Mouse (Mus musculus): ENCODE measurements around the gene Prkci.

Gene Prkci

GRCm38 (mm10) chr3:30994859-30995258 is 688 bp upstream of the Prkci start:
- no peak for DNase-seq (ENCODE audit: low read depth, low spot score)

GRCm38 (mm10) chr3:30995899-30996687 is 546 bp downstream of the Prkci start:
- DNase-seq (ENCODE audit: low read depth, low spot score): no peak

- no peak for DNase-seq (ENCODE audit: low read depth, low spot score)
Observed at GRCm38 (mm10) chr3:30996688-30997014, 1.1 kb downstream of the Prkci start.

GRCm38 (mm10) chr3:30999401-31000017 is 4.0 kb downstream of the Prkci start:
- no peak for DNase-seq (ENCODE audit: low read depth, low spot score)

- DNase-seq (ENCODE audit: low read depth, low spot score): no peak
Observed at GRCm38 (mm10) chr3:31000018-31000407, 4.5 kb downstream of the Prkci start.

- DNase-seq (ENCODE audit: low read depth, low spot score): no peak
Observed at GRCm38 (mm10) chr3:31001048-31001676, 5.6 kb downstream of the Prkci start.

- DNase-seq (ENCODE audit: low read depth, low spot score): no peak
Observed at GRCm38 (mm10) chr3:31004320-31005209, 9.0 kb downstream of the Prkci start.

- no peak for DNase-seq (ENCODE audit: low read depth, low spot score)
Observed at GRCm38 (mm10) chr3:31014374-31014773, 18.8 kb downstream of the Prkci start.

GRCm38 (mm10) chr3:31015682-31016443 is 20.3 kb downstream of the Prkci start:
- DNase-seq (ENCODE audit: low read depth, low spot score): no peak

DNA sequence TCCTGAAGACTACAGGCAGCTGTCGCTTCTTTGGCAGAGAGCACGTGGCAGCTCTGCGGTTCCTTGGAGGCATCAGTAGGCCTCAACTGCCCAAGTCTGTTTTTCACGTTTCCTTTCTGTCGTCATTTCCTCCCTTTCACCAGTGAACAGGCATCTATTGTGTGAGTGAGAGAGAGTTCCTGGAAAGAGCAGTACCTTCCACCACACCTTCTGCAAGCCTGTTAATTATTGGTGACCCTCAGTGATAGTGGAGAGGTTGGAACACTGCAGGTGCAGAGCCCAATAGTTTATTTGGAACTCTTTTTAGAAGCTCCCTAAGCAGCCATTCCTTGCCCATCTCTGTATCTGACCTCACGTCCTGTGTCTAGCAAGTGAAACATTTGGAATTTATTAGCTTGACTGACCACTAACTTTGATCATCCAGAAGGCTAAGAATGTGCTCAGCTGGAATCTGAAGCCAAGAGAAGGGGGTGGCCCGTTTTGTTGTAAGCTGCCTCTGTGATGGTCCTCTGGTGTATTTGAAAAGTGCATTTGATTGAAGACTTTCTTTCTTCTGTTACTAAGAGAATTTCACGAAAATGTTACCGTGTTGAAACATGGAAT is 21.1 kb downstream of the Prkci start:
- no peak for DNase-seq (ENCODE audit: low read depth, low spot score)

GRCm38 (mm10) chr3:31017652-31018051 is 22.1 kb downstream of the Prkci start:
- DNase-seq (ENCODE audit: low read depth, low spot score): no peak

- DNase-seq (ENCODE audit: low read depth, low spot score): no peak
Observed at GRCm38 (mm10) chr3:31019287-31019686, 23.7 kb downstream of the Prkci start.

DNA sequence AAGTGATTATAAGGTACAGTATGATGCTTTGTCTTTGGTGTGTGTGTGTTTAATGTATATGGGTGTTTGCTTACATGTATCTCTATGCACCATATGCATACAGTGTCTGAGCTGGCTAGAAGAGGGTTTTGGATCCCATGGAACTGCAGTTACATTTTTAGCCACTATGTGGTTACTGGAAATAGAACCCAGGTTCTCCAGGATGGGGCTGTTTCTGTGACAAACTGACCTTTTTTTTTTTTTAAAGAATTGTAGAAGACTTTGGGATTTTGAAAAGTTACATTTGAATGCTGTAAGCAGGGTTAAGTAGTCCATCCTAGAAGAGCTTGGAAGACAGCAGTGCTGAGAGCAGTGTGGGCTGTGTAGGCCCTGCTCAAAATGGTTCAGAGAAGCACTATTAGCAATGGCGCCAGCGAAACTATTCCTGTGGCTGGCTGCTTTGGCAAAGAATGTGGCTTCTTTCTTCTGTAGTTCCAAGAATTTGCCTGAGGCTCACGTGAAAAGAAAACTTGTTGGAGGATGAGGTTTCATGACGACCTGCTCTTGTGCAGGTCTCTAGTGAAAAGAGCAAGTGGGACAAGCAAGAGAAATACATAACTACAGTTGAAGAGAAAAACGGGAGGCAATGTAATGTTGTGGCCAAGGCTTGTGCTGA is 24.4 kb downstream of the Prkci start:
- no peak for DNase-seq (ENCODE audit: low read depth, low spot score)

DNA sequence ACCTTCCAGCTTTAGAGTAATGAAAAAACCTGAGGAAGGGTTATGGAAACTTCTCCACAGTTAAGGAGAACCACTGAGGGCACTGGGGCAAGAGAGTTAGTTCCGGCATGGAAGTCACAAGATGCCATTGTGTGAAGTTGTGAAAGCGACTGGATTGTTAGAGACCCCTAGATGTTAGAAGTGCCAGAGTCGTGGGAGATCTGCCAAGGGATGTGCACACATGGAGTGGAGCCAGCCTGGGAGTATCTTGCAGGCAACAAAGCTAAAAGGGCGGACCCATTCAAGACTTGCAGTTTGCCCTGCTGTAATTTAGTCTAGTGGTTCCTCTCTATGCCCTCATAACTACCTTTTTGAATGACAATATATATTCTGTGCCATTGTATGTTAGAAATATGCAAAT is 25.1 kb downstream of the Prkci start:
- DNase-seq (ENCODE audit: low read depth, low spot score): no peak

- no peak for DNase-seq (ENCODE audit: low read depth, low spot score)
Observed at GRCm38 (mm10) chr3:31022895-31023436, 27.4 kb downstream of the Prkci start.

- no peak for DNase-seq (ENCODE audit: low read depth, low spot score)
Observed at GRCm38 (mm10) chr3:31027718-31028117, 32.2 kb downstream of the Prkci start.

DNA sequence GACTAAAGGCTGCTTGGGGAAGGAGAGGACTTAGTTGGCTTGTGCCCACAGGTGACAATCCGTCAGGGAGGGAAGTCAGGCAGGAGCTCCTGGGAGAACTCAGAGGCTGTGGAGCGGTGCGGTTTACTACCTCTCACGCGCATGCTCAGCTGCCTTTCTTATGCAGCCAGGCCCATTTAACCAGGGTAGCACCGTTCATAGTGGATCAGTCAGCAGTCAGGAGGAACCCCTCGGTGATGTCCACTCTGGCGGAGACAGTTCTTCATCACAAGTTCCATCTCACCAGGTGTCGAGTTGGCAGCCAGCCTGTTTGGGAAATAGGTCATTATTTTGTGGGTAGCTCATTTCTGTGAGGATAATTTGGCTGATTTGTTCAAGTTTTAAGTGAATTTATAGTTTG is 36.1 kb downstream of the Prkci start:
- no peak for DNase-seq (ENCODE audit: low read depth, low spot score)

GRCm38 (mm10) chr3:31033644-31034043 is 38.1 kb downstream of the Prkci start:
- DNase-seq (ENCODE audit: low read depth, low spot score): no peak

DNA sequence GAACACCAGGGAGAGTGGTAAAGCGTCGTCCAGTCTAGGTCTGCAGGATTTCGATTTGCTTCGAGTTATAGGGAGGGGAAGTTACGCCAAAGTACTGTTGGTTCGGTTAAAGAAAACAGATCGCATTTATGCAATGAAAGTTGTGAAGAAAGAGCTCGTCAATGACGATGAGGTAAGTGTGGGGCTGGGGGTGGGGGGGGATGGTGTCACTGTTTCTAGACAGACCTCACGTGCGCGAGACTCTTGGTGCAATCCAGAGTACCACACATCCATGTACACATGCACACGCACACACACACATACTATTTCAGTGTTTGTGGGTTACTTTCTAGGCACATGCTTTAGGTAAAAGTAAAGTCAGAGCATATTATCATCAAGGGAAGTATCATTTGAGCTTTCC is 42.3 kb downstream of the Prkci start:
- no peak for DNase-seq (ENCODE audit: low read depth, low spot score)

- no peak for DNase-seq (ENCODE audit: low read depth, low spot score)
Observed at GRCm38 (mm10) chr3:31038689-31039088, 43.1 kb downstream of the Prkci start.

All from retina, postnatal 7 days (tissue).